Mouse (Mus musculus) left cerebral cortex, postnatal 36 days (tissue): ENCODE measurements at regions not wholly inside any gene's neighbourhood (a gene's known extent, or its start where the extent isn't known, plus 50 kb on each side); places are given as distances from the start of the nearest gene placed in this dataset.

Experiments used
- DNase-seq, 2 experiments: peaks; one replicate each; pipeline ENCODE4 v3.0.0; 2021 to 2022; ENCODE audit warnings: low spot score in 2 of 2, mixed read lengths in 1 of 2
- intact Hi-C: fragments of 180-260 bp; cut with DNase I; formaldehyde crosslinking; loops from one replicate; pipeline ENCODE4 v1.15.1; 2025

- DNase-seq: no peak
- intact Hi-C loops: no loop called here
These were observed 350.8 kb upstream of the Ascc3 start for GRCm38 (mm10) chr10:50241645-50242044.

DNA sequence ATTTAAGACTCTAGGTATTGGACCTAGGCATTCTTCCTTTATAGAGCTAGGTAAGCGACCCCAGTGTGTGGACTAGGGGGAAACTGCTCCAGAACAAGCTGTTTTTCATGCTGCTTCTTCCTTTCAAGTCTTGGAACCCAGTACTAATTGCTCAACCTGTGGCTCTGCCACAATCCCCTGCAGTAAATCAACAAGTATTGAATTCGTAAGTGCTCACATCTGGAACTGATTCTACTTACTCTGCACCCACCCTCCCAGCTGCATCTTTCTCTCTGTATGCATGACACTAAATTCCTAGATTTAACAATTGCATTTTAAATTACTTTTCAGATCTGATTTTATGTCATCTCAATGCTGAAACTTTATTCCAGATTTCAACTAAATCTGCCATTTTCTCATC lies 388.9 kb upstream of the Ascc3 start:
- intact Hi-C loops: no loop called here
- DNase-seq: no peak

DNA sequence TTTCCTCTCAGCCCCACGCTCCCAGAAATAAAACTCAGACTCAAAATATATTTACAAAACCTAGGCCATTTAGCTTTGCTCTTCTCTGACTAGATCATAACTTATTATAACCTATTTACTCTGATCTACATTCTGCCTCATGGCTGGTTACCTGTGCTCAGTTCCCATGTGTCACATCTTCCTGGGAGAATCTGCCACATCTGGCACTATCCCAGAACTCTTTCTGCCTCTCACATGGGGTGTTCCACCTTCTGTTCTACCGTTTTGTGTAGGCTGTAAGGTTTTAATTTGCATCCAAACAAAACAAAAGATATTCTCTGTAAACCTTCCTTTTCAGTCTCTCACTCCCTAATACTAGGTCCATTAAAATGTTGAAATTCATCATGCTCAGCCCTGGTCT lies 390.8 kb upstream of the Ascc3 start:
- intact Hi-C loops: no loop called here
- DNase-seq: no peak

- DNase-seq: no peak
- intact Hi-C loops: loop anchor here (10.0 kb wide), 1 partner anchor 415 kb away; the partner anchor contains the start of gene Grik2
These were observed 392.6 kb upstream of the Ascc3 start for GRCm38 (mm10) chr10:50199857-50200256.

DNA sequence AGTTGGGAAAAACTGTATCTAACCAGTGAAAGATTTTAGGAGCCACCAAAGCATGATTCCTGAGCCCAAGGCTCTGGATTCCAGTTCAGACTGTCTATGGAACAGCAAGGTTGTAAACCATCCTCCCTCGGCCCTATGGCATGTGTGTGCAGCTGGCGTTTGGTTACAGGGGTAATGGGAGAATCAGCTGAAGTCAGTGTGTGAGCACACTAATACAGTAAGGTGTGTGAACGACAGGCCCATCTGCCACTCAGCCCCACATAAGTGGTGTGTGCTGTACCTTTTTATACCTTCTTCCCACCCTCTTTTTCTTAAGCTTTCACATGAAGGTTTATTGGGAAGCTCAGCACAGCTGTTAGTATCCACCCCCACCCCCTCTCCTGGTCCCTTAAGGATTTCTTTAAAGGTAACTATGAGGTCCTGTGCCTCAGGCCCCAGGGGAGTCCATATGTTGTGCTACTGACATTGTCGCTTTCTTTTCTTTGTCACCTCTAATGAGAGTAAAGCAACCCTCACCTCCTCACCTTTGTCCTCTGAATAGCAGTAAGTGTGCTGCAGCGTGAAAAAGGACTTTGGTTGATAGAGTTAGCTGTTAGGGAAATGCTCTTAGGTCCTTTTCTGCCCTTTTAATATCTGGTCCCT lies 394.5 kb upstream of the Ascc3 start:
- intact Hi-C loops: loop anchor here (10.0 kb wide), 1 partner anchor 413 kb away; the partner anchor contains the start of gene Grik2
- DNase-seq: no peak

DNA sequence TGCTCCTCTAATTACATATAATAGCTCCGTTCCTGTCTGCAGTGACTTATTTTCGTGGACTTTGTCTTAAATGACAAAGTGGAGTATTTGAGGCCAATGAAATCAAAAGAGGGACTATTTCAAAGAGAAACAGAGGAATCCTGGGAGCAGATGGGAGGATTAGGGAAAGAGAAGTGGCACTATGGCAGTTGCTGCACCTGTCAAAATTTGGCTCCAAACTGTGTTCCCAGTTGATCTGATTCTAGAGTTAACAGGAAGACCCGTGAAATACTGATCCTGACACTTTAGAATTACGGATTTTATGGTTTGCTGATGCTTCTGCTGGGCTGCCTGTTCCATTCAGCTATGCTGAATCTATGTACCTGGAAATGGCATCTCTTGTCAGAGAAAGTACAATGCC lies 401.7 kb upstream of the Grik2 start:
- intact Hi-C loops: loop anchor here (10.0 kb wide), 1 partner anchor 405 kb away; the partner anchor contains the start of gene Grik2
- DNase-seq: no peak

DNA sequence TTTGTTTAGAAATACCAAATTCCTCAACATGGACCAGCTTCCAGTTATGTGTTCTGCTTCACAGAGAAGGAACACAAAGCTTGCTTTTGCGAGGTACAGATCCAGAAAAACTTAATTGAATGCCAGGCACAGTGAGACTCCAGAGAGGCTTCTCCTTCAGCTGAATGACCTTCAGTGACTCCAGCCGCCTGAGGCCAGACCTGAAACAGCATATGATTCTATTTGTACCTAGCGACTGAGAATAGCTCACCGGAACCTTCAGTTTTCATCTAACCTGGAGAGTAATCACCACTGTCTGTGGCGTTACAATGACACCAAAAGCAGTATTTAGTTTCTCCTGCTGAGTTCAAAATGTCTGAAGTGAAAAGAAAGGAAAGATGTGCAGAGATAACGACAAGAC lies 380.6 kb upstream of the Grik2 start:
- DNase-seq: no peak
- intact Hi-C loops: no loop called here

DNA sequence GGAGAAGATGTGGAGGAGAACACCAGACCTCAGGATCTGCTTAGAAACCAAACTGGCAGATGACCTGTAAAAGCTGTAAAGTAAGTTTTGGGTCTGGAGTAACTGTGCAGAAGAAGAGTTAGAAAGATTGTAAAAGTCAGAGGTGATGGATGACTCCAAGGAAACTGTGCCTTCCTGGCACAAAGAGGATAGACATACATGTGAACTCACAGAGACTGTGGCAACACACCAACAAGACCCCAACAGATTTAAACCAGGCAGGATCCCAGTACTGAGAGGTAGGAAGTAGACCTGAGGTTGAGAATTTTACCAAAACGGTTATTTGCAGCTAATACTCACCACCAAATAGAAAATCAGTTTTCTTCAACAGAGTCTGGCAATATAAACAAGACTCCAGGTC lies 349.8 kb upstream of the Grik2 start:
- no peak for DNase-seq
- intact Hi-C loops: no loop called here

GRCm38 (mm10) chr10:50137783-50138182 lies 349.2 kb upstream of the Grik2 start:
- intact Hi-C loops: no loop called here
- no peak for DNase-seq

DNA sequence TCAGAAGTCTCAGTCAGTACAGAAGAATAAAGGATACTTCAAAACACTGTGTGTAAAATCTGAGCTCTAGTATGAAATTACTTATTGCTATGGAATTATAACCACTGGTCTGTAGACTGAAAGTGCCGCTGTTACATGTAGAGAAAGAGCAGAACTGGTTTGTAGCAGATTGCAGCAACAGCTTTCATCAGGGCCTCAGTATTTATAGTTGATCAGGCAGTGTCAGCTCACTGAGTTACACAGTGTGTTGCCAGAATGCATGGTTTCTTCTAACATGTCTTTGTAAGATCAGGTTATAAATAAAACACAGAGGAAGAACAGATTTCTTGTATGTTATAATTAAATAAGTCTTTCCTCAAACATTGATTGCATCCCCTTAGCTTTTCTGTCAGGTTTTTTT lies 347.6 kb upstream of the Grik2 start:
- no peak for DNase-seq
- intact Hi-C loops: no loop called here

DNA sequence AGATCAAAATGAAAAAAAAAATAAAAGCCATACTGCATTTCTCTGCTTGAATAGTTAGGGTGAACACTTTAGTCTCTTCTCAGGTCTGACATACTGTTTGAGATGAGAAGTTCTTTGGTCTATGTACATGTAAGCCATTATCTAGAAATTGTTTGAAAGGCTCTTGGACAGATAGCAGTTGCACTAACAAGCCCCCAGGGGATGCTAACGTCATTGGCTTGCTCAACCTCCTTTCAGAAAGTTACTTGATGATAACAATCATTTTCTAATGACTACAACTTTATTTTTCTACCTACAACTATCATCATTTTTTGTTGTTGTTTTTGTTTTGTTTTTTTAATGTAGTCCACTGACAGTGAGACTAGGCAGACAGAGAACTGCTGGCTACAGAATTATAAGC lies 346.9 kb upstream of the Grik2 start:
- intact Hi-C loops: no loop called here
- no peak for DNase-seq
